Mouse (Mus musculus) embryonic fibroblast, embryonic 13.5 days (primary cell): ENCODE measurements around the gene Rora. TPM values are rescaled to one million over a fixed set of nuclear protein-coding genes. Genes with fewer than 3 reads are reported as not detected.
"Not testable (repeated sequence)": the region's sequence is repeated elsewhere in the genome, so short reads cannot be mapped to it uniquely, and the experiment has no call there.

Source experiments
- H3K27ac ChIP-seq: 2 replicates; pipeline ENCODE4 v1.5.1; 2012; ENCODE audit warnings: low read length, control low read depth, inconsistent platforms; ENCODE audit not compliant: insufficient read depth
- H3K4me1 ChIP-seq: 2 replicates; pipeline ENCODE4 v1.6.1; 2011; ENCODE audit warnings: low read length; ENCODE audit not compliant: control insufficient read depth, insufficient read depth
- H3K4me3 ChIP-seq: 2 replicates; pipeline ENCODE4 v1.5.1; 2011; ENCODE audit warnings: mild to moderate bottlenecking, control low read depth, low read length; ENCODE audit not compliant: insufficient read depth
- CTCF ChIP-seq: IDR thresholded peaks from 2 replicates; pipeline ENCODE4 v1.5.1; 2011; ENCODE audit warnings: mild to moderate bottlenecking, control low read depth, low read length, moderate library complexity, borderline replicate concordance; ENCODE audit not compliant: insufficient read depth
- POLR2A ChIP-seq: IDR thresholded peaks from 2 replicates; pipeline ENCODE4 v1.6.1; 2011; ENCODE audit warnings: low read depth, mild to moderate bottlenecking, control low read depth, low read length, moderate library complexity
- polyA plus RNA-seq: library from polyadenylated mRNA; stranded (reverse); fragments of >200 nt; gene quantifications from 2 replicates; pipeline ENCODE4 v1.2.4, GENCODE M21; 2011; ENCODE audit warnings: low read depth; ENCODE audit not compliant: missing spikeins, insufficient read length

The Rora gene
- polyA plus RNA-seq, 1 experiment = 11.2 TPM

DNA sequence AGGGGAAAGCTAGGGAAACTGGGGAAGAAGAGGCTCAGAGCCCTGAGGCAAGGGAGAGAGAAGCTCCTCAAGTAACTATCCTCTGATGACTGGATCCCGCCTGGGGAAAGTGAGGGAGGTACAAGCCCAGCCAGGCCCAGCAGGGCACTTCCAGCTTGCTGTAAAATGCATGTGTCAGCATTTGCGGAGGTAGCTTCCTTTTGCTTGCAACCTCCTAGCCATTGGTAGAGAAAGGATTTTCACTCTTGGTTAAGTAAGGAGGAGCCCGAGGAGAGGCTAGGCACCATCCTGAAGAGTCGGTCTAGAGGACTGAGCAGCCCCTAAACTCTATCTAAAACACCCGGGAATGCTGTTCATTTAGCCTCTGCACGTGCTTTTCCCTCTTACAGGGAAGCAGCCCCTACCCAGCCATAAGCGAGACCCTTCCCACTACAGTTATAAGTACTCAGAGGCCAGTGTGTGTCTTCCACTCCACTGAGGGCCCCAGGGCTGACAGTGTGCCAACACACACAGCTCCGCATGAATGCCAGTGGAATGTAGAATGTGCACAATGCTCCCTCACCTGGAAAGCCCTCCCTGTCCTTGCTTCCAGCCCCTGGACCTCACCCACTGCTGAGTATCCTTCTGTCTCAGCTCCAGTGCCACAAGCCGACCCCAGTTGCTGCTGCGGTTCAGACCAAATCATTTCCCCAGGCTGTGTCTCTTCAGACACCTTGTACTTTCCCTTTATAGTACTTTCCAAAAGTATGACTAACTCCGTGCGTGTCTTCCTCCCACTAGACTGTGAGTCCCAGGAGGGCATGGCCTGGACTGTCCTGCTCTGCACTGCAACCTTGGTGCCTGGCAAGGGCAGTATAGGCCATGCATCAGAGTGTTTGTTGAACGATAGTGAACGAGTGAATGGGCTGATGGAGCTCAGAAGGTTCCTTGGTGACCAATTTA is 431.4 kb downstream of the Rora start:
- no peaks in the 10 kb centered on the region for H3K4me1 ChIP-seq
- no peak overlapping the region for H3K4me3 ChIP-seq
- TF ChIP-seq POLR2A (no peak), CTCF (no peak)
- H3K27ac ChIP-seq = no peak overlapping the region

DNA sequence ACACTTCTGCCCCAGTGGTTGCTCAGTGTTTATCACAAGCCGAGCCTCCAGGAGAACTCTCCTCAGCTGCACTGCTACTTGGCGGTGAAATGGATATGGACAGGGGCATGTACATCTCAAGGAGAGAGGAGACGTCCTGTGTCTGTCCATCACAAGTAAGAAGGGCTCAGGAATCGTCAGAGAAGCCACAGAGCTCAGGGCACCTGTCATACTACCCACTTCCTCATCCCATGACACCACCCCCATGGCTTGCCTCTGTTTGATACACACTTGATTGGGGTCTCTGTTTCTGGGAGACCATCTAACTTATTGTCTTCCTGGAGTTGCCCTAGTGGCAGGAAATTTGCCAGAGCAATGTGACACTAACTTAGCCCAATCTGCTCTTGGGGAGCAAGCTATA is 433.3 kb downstream of the Rora start:
- no peak for TF ChIP-seq POLR2A
- TF ChIP-seq CTCF = no peak
- no peak overlapping the region for H3K27ac ChIP-seq
- no peak overlapping the region for H3K4me3 ChIP-seq
- H3K4me1 ChIP-seq = no peaks in the 10 kb centered on the region

DNA sequence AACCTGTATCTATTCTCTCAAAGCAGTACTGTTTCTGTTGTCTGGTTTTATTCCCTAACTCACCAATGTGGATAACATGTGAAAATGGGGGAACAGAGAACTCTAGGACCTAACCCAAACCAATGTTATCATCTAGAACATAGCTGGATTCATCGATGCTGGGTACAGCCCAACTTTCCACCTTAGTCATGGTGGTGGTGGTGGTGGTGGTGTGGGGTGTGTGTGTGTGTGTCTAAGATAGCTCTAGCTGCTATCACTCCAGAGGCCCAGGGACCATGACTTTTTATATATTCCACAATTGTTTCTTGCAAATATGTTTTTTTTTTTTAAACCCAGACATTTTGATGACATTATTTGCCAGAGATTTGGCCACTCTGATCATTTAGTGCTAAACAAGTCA is 433.7 kb downstream of the Rora start:
- Histone ChIP-seq H3K27ac (no peak overlapping the region), H3K4me3 (no peak overlapping the region), H3K4me1 (no peaks in the 10 kb centered on the region)
- TF ChIP-seq POLR2A (no peak), CTCF (no peak)

DNA sequence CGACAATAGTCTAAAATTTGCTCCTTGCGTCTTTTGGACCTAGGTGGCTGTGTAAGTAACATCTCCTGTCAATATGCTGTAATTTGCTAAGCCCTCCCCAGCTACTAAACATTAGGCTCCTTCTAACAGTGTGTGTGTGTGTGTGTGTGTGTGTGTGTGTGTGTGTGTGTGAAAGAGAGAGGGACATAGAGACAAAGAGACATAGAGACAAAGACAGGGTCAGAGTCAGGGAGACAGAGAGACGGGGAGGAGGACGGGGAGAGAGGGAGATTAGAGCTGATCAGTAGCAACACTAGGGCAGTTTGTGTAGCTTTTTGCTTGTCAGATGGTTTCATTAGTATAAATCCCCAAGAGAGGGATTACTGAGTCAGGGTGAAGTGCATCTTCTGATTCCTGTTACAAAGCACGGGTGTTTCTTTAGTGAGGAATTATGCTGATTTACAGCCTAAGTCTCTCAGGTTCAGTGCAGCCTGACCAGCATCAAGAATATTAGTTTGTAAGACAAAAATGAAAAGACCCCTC is 437.2 kb downstream of the Rora start:
- Histone ChIP-seq H3K4me1 (no peaks in the 10 kb centered on the region), H3K4me3 (no peak overlapping the region), H3K27ac (no peak overlapping the region)
- no peak for TF ChIP-seq CTCF
- TF ChIP-seq POLR2A = no peak

DNA sequence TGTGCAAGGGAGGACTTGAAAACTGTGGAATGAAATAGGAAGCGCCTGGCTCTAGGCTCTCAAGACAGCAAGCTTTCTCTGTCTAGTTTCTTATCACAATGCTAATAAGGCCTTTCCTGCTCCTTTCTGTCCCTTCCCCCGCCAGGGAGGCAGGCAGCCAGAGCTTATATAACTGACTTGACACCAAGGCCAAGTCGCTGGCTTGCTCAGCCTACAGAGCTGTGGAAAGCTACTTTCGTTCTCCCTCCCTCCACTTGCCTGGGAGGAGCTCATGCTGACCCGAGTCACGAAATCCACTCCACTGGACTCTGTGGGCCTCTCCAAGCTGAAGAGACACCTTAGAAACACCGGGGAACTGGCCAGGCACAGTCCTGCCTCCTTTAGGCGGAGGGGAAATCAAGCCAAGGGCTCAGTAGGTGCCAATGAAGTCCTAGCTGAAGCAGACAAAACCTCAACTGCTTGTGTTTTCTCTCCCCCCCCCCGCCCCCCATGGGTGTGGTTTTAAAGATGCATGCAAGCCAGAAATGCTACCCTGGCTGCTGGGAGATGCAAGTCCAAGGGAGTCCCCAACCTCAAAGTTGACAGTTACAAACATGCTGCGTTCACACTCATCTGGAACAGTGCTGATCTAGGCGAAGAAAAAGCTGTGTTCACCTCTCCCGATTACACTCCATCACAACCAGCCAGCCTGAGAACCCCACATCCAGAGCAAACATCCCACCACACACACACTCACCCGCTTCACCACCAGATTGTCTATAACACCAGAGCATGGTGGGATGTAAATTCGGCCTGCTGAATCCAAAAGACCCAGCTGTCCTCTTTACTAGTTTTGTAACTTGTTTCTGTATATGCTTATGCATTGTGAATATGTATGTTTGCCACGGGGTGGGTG is 438.8 kb downstream of the Rora start:
- Histone ChIP-seq H3K27ac (no peak overlapping the region), H3K4me3 (no peak overlapping the region), H3K4me1 (no peaks in the 10 kb centered on the region)
- TF ChIP-seq POLR2A (no peak), CTCF (no peak)

DNA sequence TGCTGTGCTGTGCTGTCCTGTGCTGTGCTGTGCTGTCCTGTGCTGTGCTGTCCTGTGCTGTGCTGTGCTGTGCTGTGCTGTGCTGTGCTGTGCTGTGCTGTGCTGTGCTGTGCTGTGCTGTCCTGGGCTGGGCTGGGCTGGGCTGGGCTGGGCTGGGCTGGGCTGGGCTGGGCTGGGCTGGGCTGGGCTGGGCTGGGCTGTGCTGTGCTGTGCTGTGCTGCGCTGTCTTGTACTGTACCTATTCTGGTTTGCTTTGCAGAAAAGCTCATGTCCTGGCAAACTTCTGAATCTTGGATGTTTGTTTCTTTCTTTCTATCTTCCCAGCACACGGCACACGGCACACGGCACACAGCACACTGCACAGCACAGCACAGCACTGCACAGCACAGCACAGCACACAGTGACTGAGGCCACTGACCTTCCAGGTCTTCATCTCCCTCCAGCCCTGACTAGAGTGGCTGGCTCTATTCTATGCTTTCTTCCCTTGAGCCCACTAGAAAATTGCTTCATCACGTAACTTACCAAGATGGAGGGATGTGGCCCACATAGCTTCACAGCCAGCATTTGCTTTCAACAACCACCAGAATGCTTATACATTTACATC is 446.7 kb downstream of the Rora start:
- H3K27ac ChIP-seq, H3K4me3 ChIP-seq, H3K4me1 ChIP-seq: not testable (repeated sequence)

DNA sequence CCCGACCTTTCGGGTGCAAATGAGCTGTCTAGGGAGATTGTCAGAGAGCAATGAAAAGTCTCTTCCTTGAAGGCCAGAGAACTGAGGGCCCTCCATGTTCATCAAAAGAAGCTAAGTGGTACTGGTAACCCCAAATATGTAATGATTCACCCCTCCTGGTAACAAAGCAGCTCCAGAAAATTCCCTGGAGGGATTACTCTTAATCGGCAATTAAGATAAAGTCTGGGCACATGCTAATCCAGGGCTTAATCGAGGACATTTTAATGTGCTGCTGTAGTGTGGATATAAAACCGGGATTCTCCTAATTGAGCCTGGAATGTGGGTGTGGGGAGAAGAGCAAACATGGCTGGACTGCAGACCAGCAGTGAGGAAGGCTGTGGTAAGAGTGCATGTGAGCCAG is 450.7 kb downstream of the Rora start:
- no peak for TF ChIP-seq CTCF
- no peak for TF ChIP-seq POLR2A
- H3K27ac ChIP-seq = no peak overlapping the region
- no peaks in the 10 kb centered on the region for H3K4me1 ChIP-seq
- no peak overlapping the region for H3K4me3 ChIP-seq

DNA sequence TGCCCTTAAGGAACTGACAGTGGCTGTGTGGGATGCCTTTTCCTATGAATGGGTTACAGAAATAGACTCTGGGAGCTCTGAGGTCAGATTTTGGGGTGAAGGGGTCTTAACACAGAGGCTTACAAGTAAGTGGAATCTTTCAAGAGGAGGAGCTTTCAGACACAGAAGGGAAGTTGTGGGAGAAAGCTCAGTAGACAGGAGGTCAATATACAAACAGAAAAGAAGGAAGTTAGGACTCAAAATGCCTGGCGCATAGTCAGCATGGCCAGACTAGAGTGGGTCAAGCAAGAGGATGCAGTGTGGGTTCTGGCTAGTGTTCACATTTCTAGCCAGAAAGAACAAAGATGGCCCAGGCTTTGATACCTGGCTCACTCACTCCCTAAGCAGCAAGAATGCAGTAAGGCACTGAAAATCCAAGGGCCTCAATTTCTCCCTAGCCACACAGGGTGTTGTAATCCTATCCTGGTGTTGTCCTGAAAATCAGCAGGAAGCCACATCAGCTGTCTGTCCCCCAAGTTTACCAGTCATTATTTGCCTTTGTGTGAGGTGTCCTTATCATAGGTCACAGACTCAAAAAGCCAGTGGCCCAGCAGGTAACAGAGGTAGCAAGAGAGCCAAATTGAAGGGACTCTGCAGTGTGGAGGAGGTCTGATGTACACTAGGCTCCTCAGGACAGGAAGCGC is 456.2 kb downstream of the Rora start:
- no peaks in the 10 kb centered on the region for H3K4me1 ChIP-seq
- TF ChIP-seq POLR2A (no peak), CTCF (no peak)
- H3K27ac ChIP-seq = no peak overlapping the region
- no peak overlapping the region for H3K4me3 ChIP-seq

DNA sequence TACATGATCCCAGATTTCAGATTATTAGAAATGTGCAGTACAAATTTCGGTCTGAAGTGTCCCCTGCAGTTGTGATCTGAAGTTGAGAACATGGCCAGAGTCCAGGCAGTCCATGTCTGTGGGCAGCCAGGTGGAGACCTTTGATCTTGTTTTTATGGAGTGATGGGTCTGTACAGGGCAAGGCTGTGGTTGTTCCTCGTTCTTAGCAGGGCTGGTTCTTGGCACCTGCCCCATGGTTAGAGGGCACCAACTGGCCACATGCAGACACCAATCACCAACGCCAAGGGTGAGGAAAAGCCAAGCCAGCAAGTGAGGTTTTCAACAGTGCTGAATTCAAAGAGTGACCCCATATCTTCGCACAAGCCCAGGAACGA is 456.7 kb downstream of the Rora start:
- TF ChIP-seq CTCF (no peak), POLR2A (no peak)
- no peak overlapping the region for H3K4me3 ChIP-seq
- no peaks in the 10 kb centered on the region for H3K4me1 ChIP-seq
- no peak overlapping the region for H3K27ac ChIP-seq
